Mouse (Mus musculus) intestine, embryonic 16.5 days (tissue): Measurements from ENCODE around the gene Cx3cl1. TPM values are rescaled to one million over a fixed set of nuclear protein-coding genes. Genes with fewer than 3 reads are reported as not detected.

Source experiments
- ATAC-seq: fragments of 200-750 bp; cut with Nextera tagmentation; 2 replicates; pipeline ENCODE4 v1.8.0; 2017; ENCODE audit warnings: moderate TSS enrichment, moderate library complexity
- H3K27ac ChIP-seq: fragments of 300-500 bp; sonication (generic); 2 replicates; pipeline ENCODE4 v1.5.1; 2014; ENCODE audit warnings: mild to moderate bottlenecking, low read length
- H3K27me3 ChIP-seq: fragments of 300-500 bp; sonication (generic); replicated peaks from 2 replicates; pipeline ENCODE4 v1.6.1; 2014; ENCODE audit warnings: low read length, control low read depth, mixed read lengths; ENCODE audit not compliant: control insufficient read depth, insufficient read depth
- H3K36me3 ChIP-seq: fragments of 300-500 bp; sonication (generic); 2 replicates; pipeline ENCODE4 v1.6.1; 2014; ENCODE audit warnings: low read length, control low read depth; ENCODE audit not compliant: control insufficient read depth, insufficient read depth
- H3K4me1 ChIP-seq: fragments of 300-500 bp; sonication (generic); 2 replicates; pipeline ENCODE4 v1.6.1; 2014; ENCODE audit warnings: low read length, control low read depth, mixed read lengths; ENCODE audit not compliant: control insufficient read depth, insufficient read depth
- H3K4me2 ChIP-seq: fragments of 300-500 bp; sonication (generic); 2 replicates; pipeline ENCODE4 v1.6.1; 2014; ENCODE audit warnings: low read depth, low read length, control low read depth
- H3K4me3 ChIP-seq: fragments of 300-500 bp; sonication (generic); 2 replicates; pipeline ENCODE4 v1.5.1; 2014; ENCODE audit warnings: mild to moderate bottlenecking, low read length
- H3K9ac ChIP-seq: fragments of 300-500 bp; sonication (generic); 2 replicates; pipeline ENCODE4 v1.6.1; 2014; ENCODE audit warnings: low read depth, low read length
- H3K9me3 ChIP-seq: fragments of 300-500 bp; sonication (generic); 2 replicates; pipeline ENCODE4 v1.6.1; 2016; ENCODE audit warnings: low read length, control low read depth; ENCODE audit not compliant: control insufficient read depth
- WGBS: fragments of 180-500 bp; shearing (Covaris S2); extraction: QIAGEN DNeasy Blood & Tissue Kit; methylation state at CpG from one replicate; pipeline ENCODE4 v1.1.7; 2014; 5-methylcytosine and 5-hydroxymethylcytosine counted together
- polyA plus RNA-seq: library from polyadenylated mRNA; unstranded; fragments of >200 nt; fragmentation: Nextera tagmentation; extraction: Ambion mirVana; gene quantifications from 2 replicates; pipeline ENCODE4 v1.2.1, GENCODE M21; 2015

Cx3cl1 gene
- polyA plus RNA-seq, 1 experiment from 2014 or later, result 34.7 TPM

DNA sequence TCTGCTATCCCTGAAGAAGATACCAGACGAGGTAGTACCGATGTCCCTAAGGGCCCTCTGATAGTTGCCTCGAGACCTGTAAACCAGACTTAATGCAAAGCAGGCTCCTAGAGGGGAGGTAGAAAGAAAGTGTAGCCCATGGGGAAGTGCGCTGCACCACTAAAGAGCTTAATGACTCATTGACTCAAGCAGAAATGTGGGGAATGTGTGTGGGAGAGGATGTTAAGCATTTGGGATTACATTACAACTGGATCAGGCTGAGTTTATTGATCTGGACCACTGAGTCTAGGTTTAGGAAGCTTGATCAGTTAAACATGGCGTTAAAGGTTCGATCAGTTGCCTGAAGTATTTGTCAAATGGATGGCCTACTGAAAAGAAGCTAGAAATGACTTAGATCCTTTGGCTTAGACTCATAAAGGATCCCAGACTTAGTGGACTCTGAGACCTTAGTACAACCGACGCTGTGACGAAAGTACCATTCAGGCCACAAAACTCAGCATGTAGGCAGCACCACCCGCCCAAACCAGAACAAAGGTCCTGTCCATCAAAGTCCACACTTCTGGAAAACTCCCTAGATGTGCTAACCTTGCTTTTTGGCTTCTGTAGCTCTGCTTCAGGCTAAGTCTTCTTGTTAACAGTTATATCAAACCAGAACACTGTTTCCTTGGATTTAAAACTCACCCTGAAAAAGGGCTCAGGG lies 17.6 kb downstream of the Cx3cl1 start:
- Histone ChIP-seq H3K4me2 (no peak overlapping the region), H3K4me1 (peaks cover 11% of the 10 kb centered on the region; the same call in 1 of the 2 replicates), H3K4me3 (no peak overlapping the region), H3K27ac (no peak overlapping the region), H3K36me3 (no peaks in the 10 kb centered on the region), H3K9me3 (no peaks in the 10 kb centered on the region), H3K27me3 (no peaks in the 10 kb centered on the region), H3K9ac (no peak overlapping the region)
- no peak for ATAC-seq
- WGBS, result 73% methylated on average over 10 of the region's 10 CpGs

DNA sequence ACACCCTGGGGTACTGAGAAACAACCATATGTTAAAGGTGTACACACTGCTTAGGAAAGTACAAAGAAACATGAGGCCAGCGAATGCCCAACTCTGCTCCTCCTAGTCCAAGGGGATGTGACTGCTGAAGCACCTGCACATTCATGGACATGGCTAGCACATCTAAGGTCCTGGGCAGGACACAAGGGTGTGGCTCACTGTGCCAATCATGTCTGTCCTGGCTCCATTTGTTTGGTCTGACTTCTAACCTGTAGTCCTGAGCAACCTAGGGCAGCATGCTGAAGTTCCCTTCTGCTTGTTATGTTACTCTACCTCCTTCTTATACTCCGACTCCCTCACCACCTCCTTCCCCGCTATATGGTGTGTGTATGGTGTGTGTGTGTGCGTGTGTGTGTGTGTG lies 22.6 kb downstream of the Cx3cl1 start:
- no peak overlapping the region for H3K27ac ChIP-seq
- H3K4me1 ChIP-seq, result no peaks in the 10 kb centered on the region
- 86% methylated on average over 4 of the region's 4 CpGs for WGBS
- no peak overlapping the region for H3K4me3 ChIP-seq
- no peaks in the 10 kb centered on the region for H3K36me3 ChIP-seq
- H3K27me3 ChIP-seq, result no peaks in the 10 kb centered on the region
- H3K4me2 ChIP-seq, result no peak overlapping the region
- no peaks in the 10 kb centered on the region for H3K9me3 ChIP-seq
- H3K9ac ChIP-seq, result no peak overlapping the region
- ATAC-seq, result no peak

DNA sequence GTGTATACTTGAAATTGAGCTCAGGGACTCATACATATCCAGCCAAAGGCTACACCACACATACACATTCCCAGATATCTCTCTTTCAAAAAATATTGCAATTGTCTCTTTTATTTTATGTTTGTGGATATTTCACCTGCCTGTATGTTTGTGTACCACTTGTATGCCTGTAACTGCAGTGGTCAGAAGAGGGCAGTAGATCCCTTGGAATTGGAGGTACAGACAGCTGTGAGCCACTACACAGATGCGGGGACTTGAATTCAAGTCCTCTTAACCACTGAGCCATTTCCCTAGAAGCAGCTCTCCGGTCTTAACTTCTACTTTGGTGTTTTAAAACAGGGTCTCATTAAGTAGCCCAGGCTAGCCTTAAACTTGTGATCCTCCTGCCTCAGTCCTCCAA lies 23.0 kb downstream of the Cx3cl1 start:
- no peak overlapping the region for H3K9ac ChIP-seq
- no peaks in the 10 kb centered on the region for H3K36me3 ChIP-seq
- no peaks in the 10 kb centered on the region for H3K4me1 ChIP-seq
- no peak overlapping the region for H3K27ac ChIP-seq
- no peaks in the 10 kb centered on the region for H3K27me3 ChIP-seq
- no peak for ATAC-seq
- H3K9me3 ChIP-seq, result no peaks in the 10 kb centered on the region
- H3K4me2 ChIP-seq, result no peak overlapping the region
- 95% methylated on average over 2 of the region's 2 CpGs for WGBS
- no peak overlapping the region for H3K4me3 ChIP-seq

GRCm38 (mm10) chr8:94800278-94800968 lies 28.6 kb downstream of the Cx3cl1 start:
- no peak for ATAC-seq
- no peaks in the 10 kb centered on the region for H3K36me3 ChIP-seq
- no peak overlapping the region for H3K4me2 ChIP-seq
- no peak overlapping the region for H3K4me3 ChIP-seq
- WGBS, result 59% methylated on average over 7 of the region's 7 CpGs
- no peaks in the 10 kb centered on the region for H3K27me3 ChIP-seq
- H3K9ac ChIP-seq, result no peak overlapping the region
- H3K9me3 ChIP-seq, result no peaks in the 10 kb centered on the region
- no peaks in the 10 kb centered on the region for H3K4me1 ChIP-seq
- H3K27ac ChIP-seq, result no peak overlapping the region

DNA sequence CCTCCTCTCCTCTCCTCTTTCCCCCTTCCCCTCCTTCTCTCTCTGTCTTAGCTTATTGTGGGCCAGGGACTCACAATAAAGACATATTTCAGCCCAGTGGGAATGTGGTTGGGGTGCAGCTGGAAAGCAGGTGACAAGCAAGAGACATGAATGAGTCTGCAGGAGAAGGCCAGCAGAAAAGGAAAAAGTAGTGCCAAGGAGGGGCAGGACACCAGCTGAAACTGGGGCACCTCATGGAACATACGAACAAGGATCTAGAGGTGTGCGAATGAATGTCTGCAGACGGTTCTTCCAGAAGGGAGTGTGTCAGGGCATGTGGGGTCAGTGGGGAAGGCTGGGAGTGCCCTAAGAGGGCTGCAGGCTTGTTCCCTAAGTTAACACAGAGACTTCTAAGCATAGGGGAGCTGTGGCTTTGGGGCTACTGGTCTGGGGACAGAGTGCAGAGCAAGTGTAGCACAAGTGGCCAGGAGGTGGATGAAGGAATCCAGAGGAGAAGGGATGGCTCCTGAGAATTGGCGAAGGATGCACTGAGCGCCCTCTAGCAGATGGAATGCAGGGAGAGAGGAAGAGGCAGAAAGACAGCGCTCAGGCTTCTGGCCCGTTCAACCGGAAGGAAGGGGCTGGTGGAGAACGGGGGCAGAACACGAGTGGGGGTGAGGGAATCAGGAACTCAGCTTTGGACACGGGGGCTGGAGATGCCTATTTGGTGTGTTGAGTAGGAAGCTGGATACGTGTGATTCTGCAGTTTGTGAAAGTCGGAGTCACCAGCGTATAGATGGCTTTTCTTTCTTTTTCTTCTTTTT lies 29.7 kb downstream of the Cx3cl1 start:
- H3K27ac ChIP-seq, result no peak overlapping the region
- no peaks in the 10 kb centered on the region; the same call in 1 of the 2 replicates for H3K4me1 ChIP-seq
- peak overlapping the region; percentile 21; the same call in 1 of the 2 replicates for H3K4me2 ChIP-seq
- ATAC-seq, result no peak
- H3K27me3 ChIP-seq, result no peaks in the 10 kb centered on the region
- no peaks in the 10 kb centered on the region for H3K9me3 ChIP-seq
- 43% methylated on average over 14 of the region's 14 CpGs for WGBS
- H3K36me3 ChIP-seq, result no peaks in the 10 kb centered on the region
- H3K9ac ChIP-seq, result no peak overlapping the region
- H3K4me3 ChIP-seq, result no peak overlapping the region

DNA sequence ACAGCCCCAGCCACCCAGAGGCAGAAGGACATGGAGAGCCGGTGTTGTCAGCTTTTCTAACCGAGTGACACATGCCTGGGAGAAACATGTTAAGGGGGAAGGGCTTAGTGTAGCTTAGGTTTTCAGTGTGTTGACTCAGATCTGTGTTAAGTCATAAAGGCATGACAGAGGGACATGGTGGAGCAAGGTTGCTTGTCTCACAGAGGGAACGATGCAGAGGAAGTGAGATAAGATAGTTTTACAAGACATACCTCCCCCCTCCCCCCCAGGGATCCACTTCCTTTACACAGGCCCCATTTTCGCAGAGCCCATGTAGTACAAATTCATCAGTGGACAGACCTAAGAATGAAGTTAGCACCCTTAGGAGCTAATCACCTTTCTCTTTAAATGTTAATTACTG lies 30.6 kb downstream of the Cx3cl1 start:
- no peaks in the 10 kb centered on the region for H3K9me3 ChIP-seq
- H3K4me3 ChIP-seq, result no peak overlapping the region
- no peak overlapping the region for H3K27ac ChIP-seq
- H3K27me3 ChIP-seq, result no peaks in the 10 kb centered on the region
- H3K4me1 ChIP-seq, result no peaks in the 10 kb centered on the region; the same call in 1 of the 2 replicates
- no peak overlapping the region for H3K4me2 ChIP-seq
- no peak overlapping the region for H3K9ac ChIP-seq
- no peaks in the 10 kb centered on the region for H3K36me3 ChIP-seq
- WGBS, result 57% methylated on average over 4 of the region's 4 CpGs
- no peak for ATAC-seq

DNA sequence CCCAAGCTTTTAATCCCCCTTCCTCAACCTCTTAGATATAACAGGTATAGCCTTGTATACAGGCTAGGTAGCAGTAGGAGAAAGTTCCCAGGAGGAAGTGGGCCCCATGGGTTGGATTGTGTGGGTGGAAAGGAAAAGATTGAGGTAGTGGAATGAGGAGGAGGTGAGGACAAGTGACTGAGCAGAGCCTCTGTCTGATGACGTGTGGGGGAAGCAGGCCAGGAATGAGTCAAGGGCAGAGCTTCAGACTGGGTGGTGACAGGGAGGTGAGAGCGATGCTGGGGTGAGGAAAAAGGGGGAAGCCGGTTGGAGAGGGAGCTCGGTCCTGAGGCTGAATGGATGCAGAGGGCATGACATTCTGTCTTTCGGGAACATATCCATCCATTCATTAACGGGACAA lies 31.7 kb downstream of the Cx3cl1 start:
- H3K27me3 ChIP-seq, result no peaks in the 10 kb centered on the region
- ATAC-seq, result no peak
- 65% methylated on average over 6 of the region's 6 CpGs for WGBS
- H3K4me3 ChIP-seq, result no peak overlapping the region
- no peaks in the 10 kb centered on the region; the same call in 1 of the 2 replicates for H3K4me1 ChIP-seq
- H3K9me3 ChIP-seq, result no peaks in the 10 kb centered on the region
- no peak overlapping the region for H3K4me2 ChIP-seq
- H3K36me3 ChIP-seq, result no peaks in the 10 kb centered on the region
- H3K9ac ChIP-seq, result no peak overlapping the region
- H3K27ac ChIP-seq, result no peak overlapping the region

GRCm38 (mm10) chr8:94804546-94805340 lies 32.9 kb downstream of the Cx3cl1 start:
- Histone ChIP-seq H3K27me3 (no peaks in the 10 kb centered on the region), H3K4me3 (no peak overlapping the region), H3K9me3 (no peaks in the 10 kb centered on the region), H3K36me3 (no peaks in the 10 kb centered on the region), H3K4me2 (no peak overlapping the region), H3K27ac (no peak overlapping the region), H3K9ac (no peak overlapping the region), H3K4me1 (no peaks in the 10 kb centered on the region; the same call in 1 of the 2 replicates)
- 64% methylated on average over 10 of the region's 10 CpGs for WGBS
- ATAC-seq, result no peak

- Histone ChIP-seq H3K36me3 (no peaks in the 10 kb centered on the region), H3K4me3 (no peak overlapping the region), H3K9ac (no peak overlapping the region), H3K27ac (no peak overlapping the region), H3K9me3 (no peaks in the 10 kb centered on the region), H3K4me1 (no peaks in the 10 kb centered on the region; the same call in 1 of the 2 replicates), H3K4me2 (no peak overlapping the region), H3K27me3 (no peaks in the 10 kb centered on the region)
- no peak for ATAC-seq
- 78% methylated on average over 4 of the region's 4 CpGs for WGBS
Observed at GRCm38 (mm10) chr8:94805811-94806210, 34.0 kb downstream of the Cx3cl1 start.
